In the genomic region with DNA sequence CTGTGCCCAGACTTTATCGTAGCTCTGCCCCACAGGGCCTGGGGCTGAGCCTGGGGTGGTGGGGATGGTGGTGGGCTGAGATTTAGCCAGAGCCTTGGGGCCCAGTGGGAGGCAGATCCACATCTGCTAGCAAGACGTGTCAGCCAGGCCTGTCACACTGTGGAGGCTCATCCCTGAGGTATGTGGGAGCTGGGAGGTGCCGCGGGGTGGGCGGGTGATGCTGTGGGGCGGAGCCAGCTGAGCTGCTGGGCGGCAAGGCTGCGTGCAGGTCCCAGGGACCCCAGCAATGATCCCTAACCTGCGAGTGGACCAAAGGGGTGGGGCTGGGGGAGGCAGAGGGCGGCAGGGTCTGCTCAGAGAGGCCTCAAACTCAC, we compare ENCODE assay signal across 8 mouse cellular contexts.
DNase-seq lines count a peak whose midpoint lies in the region; ATAC-seq and TF ChIP-seq lines count a peak whose summit lies in the region.

No protein-coding gene starts in this region.

- no peak overlapping the region for H3K27ac ChIP-seq in heart, embryonic 12.5 days (ENCODE audit: poor library complexity, severe bottlenecking)
- peak overlapping the region; percentile 81 for H3K27ac ChIP-seq in bone marrow macrophage, adult 2 months (ENCODE audit: insufficient read depth, low read depth, low read length)
- H3K27ac ChIP-seq in liver, embryonic 13.5 days, result no peak overlapping the region
- no peak overlapping the region for H3K27ac ChIP-seq in hindbrain, embryonic 12.5 days
- H3K27ac ChIP-seq in midbrain, embryonic 13.5 days, result no peak overlapping the region

- ATAC-seq in heart, embryonic 12.5 days (ENCODE audit: insufficient number of reproducible peaks, low FRiP score), result peak; percentile 23; the same call in 1 of the 2 replicates
- peak; percentile 29; the same call in 1 of the 2 replicates for ATAC-seq in liver, embryonic 13.5 days (ENCODE audit: low read depth)
- ATAC-seq in hindbrain, embryonic 12.5 days (ENCODE audit: low FRiP score), result no peak
- no peak for ATAC-seq in midbrain, embryonic 13.5 days

- H3K4me1 ChIP-seq in heart, embryonic 12.5 days (replicated peaks), result peaks cover 36% of the 10 kb centered on the region
- peaks cover 55% of the 10 kb centered on the region for H3K4me1 ChIP-seq in E14TG2a.4 (replicated peaks; ENCODE audit: low read depth, low read length)
- peaks cover 61% of the 10 kb centered on the region for H3K4me1 ChIP-seq in bone marrow macrophage, adult 2 months (ENCODE audit: control insufficient read depth, insufficient read depth, low read length)
- H3K4me1 ChIP-seq in liver, embryonic 13.5 days (replicated peaks), result peaks cover 44% of the 10 kb centered on the region
- H3K4me1 ChIP-seq in hindbrain, embryonic 12.5 days, result peaks cover 32% of the 10 kb centered on the region
- H3K4me1 ChIP-seq in midbrain, embryonic 13.5 days (replicated peaks), result peaks cover 25% of the 10 kb centered on the region

- no peak overlapping the region for H3K9ac ChIP-seq in heart, embryonic 12.5 days
- H3K9ac ChIP-seq in liver, embryonic 13.5 days, result no peak overlapping the region
- no peak overlapping the region for H3K9ac ChIP-seq in hindbrain, embryonic 12.5 days
- no peak overlapping the region for H3K9ac ChIP-seq in midbrain, embryonic 13.5 days (replicated peaks)

- WGBS in heart, embryonic 12.5 days, result 19% methylated on average over 9 of the region's 10 CpGs
- 37% methylated on average over 10 of the region's 10 CpGs for WGBS in liver, embryonic 13.5 days (ENCODE audit: insufficient replicate concordance)
- WGBS in hindbrain, embryonic 12.5 days, result 21% methylated on average over 10 of the region's 10 CpGs
- WGBS in midbrain, embryonic 13.5 days, result 18% methylated on average over 10 of the region's 10 CpGs

- H3K4me2 ChIP-seq in heart, embryonic 12.5 days, result no peak overlapping the region; the same call in 1 of the 2 replicates
- peak overlapping the region; percentile 28; the same call in 1 of the 2 replicates for H3K4me2 ChIP-seq in liver, embryonic 13.5 days
- H3K4me2 ChIP-seq in hindbrain, embryonic 12.5 days (replicated peaks), result no peak overlapping the region
- no peak overlapping the region for H3K4me2 ChIP-seq in midbrain, embryonic 13.5 days (replicated peaks)

- TF ChIP-seq POLR2A in bone marrow macrophage, adult 2 months (IDR thresholded peaks at IDR 0.05; ENCODE audit: borderline replicate concordance, low read depth, low read length), result no peak

- no peak for DNase-seq in heart, adult 11 months
- no peak for DNase-seq in liver, embryonic 13.5 days
- no peak for DNase-seq in left cerebral cortex, adult 11 months (ENCODE audit: low spot score)

- no peak overlapping the region for H3K4me3 ChIP-seq in heart, embryonic 12.5 days
- H3K4me3 ChIP-seq in E14TG2a.4 (replicated peaks; ENCODE audit: low read length), result peak overlapping the region; percentile 67
- peak overlapping the region; percentile 43 for H3K4me3 ChIP-seq in bone marrow macrophage, adult 2 months (ENCODE audit: insufficient read depth, low read length)
- no peak overlapping the region for H3K4me3 ChIP-seq in liver, embryonic 13.5 days (replicated peaks)
- H3K4me3 ChIP-seq in hindbrain, embryonic 12.5 days, result no peak overlapping the region
- H3K4me3 ChIP-seq in midbrain, embryonic 13.5 days (replicated peaks), result no peak overlapping the region

- H3K27me3 ChIP-seq in heart, embryonic 12.5 days (replicated peaks), result no peaks in the 10 kb centered on the region
- peaks cover 34% of the 10 kb centered on the region for H3K27me3 ChIP-seq in E14TG2a.4 (ENCODE audit: insufficient read depth, low read length)
- H3K27me3 ChIP-seq in liver, embryonic 13.5 days, result no peaks in the 10 kb centered on the region
- H3K27me3 ChIP-seq in hindbrain, embryonic 12.5 days, result peaks cover 6% of the 10 kb centered on the region
- peaks cover 6% of the 10 kb centered on the region; the same call in 1 of the 2 replicates for H3K27me3 ChIP-seq in midbrain, embryonic 13.5 days

- TF ChIP-seq CTCF in E14TG2a.4 (conservative IDR thresholded peaks at IDR 0.05; ENCODE audit: low read length), result no peak
- no peak for TF ChIP-seq CTCF in bone marrow macrophage, adult 2 months (IDR thresholded peaks at IDR 0.05; ENCODE audit: low read depth, low read length)

- H3K9me3 ChIP-seq in heart, embryonic 12.5 days (replicated peaks), result no peaks in the 10 kb centered on the region
- no peaks in the 10 kb centered on the region for H3K9me3 ChIP-seq in E14TG2a.4 (ENCODE audit: low read length)
- no peaks in the 10 kb centered on the region for H3K9me3 ChIP-seq in liver, embryonic 13.5 days (replicated peaks)
- H3K9me3 ChIP-seq in hindbrain, embryonic 12.5 days (replicated peaks), result no peaks in the 10 kb centered on the region
- no peaks in the 10 kb centered on the region for H3K9me3 ChIP-seq in midbrain, embryonic 13.5 days

- H3K36me3 ChIP-seq in heart, embryonic 12.5 days, result no peaks in the 10 kb centered on the region
- H3K36me3 ChIP-seq in E14TG2a.4 (ENCODE audit: insufficient read depth, low read length), result no peaks in the 10 kb centered on the region
- no peaks in the 10 kb centered on the region for H3K36me3 ChIP-seq in liver, embryonic 13.5 days
- H3K36me3 ChIP-seq in hindbrain, embryonic 12.5 days, result no peaks in the 10 kb centered on the region
- no peaks in the 10 kb centered on the region for H3K36me3 ChIP-seq in midbrain, embryonic 13.5 days

Comparison
In these comparisons a context has a peak if more than half of its experiments do, and no peak if none do; other contexts are left out.
1. ATAC-seq: peak in heart, embryonic 12.5 days (single experiment) and liver, embryonic 13.5 days (single experiment); none in hindbrain, embryonic 12.5 days (single experiment) and midbrain, embryonic 13.5 days (single experiment).
2. H3K4me3 ChIP-seq: peak in E14TG2a.4 (single experiment) and bone marrow macrophage, adult 2 months (single experiment); none in heart, embryonic 12.5 days (single experiment), liver, embryonic 13.5 days (single experiment), hindbrain, embryonic 12.5 days (single experiment) and midbrain, embryonic 13.5 days (single experiment).